Mouse (Mus musculus): ENCODE measurements at regions not wholly inside any gene's neighbourhood (a gene's known extent, or its start where the extent isn't known, plus 50 kb on each side); places are given as distances from the start of the nearest gene placed in this dataset.

DNA sequence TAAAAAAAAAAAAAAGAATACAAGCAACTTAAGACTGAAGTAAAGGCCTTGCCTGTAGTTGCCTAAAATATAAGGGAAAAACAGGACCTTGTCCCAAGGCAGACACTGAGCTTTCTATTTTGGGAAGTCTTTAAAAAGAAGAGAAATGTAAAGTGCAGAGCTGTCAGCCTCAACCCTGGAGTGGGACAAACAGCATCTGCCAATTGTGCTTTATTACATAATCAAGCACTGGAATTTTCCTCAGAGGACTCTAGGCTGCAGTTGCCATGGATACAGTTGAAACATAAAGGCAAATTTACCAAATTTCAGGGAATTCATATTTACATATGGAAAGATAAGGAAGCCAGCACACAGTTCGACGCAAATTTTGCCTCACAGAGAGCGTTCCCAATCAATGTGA, 406.7 kb downstream of the Gm597 start:
- no peak for DNase-seq
- intact Hi-C loops (cut with DNase I), result no loop called here

- intact Hi-C loops (cut with DNase I), result no loop called here
- no peak for DNase-seq
These were observed 430.6 kb downstream of the Gm597 start for GRCm38 (mm10) chr1:28349411-28349973.

- intact Hi-C loops (cut with DNase I), result no loop called here
- peak in 1 of 2 experiments; percentile 18 for DNase-seq
These were observed 431.5 kb downstream of the Gm597 start for GRCm38 (mm10) chr1:28348572-28348971.

DNA sequence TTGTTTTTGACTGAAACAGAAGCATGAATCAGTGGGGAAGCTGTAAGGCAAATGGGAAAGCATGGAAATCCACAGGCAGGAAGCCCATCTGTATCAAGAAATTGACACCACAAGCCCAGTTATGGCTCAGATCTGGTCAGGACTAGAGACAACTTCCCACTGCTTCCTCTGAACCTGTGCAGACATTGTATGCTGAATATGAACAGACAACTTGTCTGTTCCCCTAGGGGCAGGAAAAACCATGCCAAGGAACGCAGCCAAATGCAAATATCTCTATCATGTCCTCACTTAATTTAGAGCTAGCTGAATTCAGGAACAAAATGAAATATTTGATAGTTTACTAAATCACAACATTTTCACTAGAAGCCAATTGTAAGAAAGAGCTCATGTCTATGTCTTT, 440.0 kb downstream of the Gm597 start:
- no peak for DNase-seq
- intact Hi-C loops (cut with DNase I), result no loop called here

- intact Hi-C loops (cut with DNase I), result no loop called here
- no peak for DNase-seq
These were observed 445.7 kb downstream of the Gm597 start for GRCm38 (mm10) chr1:28334366-28334765.

GRCm38 (mm10) chr1:28332031-28332430, 448.0 kb downstream of the Gm597 start:
- DNase-seq, result no peak
- intact Hi-C loops (cut with DNase I), result no loop called here

DNA sequence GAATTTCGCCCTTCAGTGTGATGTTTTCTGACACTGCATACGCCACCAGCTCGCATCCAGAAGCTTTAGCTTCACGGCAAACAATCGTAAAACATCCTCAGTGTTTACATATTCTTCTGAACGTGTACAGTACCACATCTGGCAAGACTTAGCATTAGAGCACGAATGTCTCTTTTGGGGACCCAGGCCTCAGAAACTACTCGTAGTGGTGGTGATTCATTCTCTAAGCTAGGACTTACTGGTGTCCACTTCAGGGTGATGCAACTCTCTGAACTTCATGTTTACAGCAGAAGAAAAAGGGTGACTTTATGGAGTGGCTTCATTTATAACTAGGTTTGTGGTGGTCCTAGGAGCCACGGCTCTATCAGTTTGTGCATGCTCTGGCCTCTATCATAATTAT, 451.1 kb downstream of the Gm597 start:
- intact Hi-C loops (cut with DNase I), result no loop called here
- no peak for DNase-seq

DNA sequence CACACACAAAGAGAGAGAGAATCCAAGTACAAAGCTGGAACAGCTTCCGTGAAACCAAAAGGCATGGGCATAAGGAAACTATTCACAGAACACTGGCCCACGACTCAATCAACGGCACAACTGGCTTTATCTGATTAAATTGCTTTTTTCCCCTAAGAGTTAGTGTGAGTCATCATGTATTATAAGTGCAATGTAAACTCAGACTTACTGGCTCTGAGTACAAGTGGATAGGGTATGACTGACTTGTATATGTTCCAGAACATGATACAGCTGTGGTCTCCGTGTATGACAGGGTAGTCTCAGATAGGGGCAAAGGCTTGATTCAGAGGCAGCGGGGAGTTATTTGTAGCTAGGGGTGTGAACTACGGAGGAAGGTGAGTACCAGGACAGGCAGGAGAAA, 451.5 kb downstream of the Gm597 start:
- intact Hi-C loops (cut with DNase I), result no loop called here
- DNase-seq, result no peak

- DNase-seq, result no peak
- intact Hi-C loops (cut with DNase I), result no loop called here
These were observed 455.9 kb downstream of the Gm597 start for GRCm38 (mm10) chr1:28324141-28324540.
